Mouse (Mus musculus) limb, embryonic 15.5 days (tissue): ENCODE results near the gene Clns1a. TPM values are rescaled to one million over a fixed set of nuclear protein-coding genes. Genes with fewer than 3 reads are reported as not detected.

Experiments
- ATAC-seq: fragments of 200-750 bp; cut with Nextera tagmentation; 2 replicates; pipeline ENCODE4 v1.8.0; 2017; ENCODE audit warnings: low read depth, moderate TSS enrichment; ENCODE audit not compliant: insufficient number of reproducible peaks, low FRiP score, low TSS enrichment
- H3K27ac ChIP-seq: fragments of 300-500 bp; sonication (generic); 2 replicates; pipeline ENCODE4 v1.5.1; 2015; ENCODE audit warnings: moderate library complexity, mild to moderate bottlenecking, inconsistent platforms
- H3K27me3 ChIP-seq: fragments of 300-500 bp; sonication (generic); 2 replicates; pipeline ENCODE4 v1.6.1; 2015; ENCODE audit warnings: inconsistent platforms
- H3K36me3 ChIP-seq: fragments of 300-500 bp; sonication (generic); 2 replicates; pipeline ENCODE4 v1.6.1; 2015; ENCODE audit warnings: inconsistent platforms
- H3K4me1 ChIP-seq: fragments of 300-500 bp; sonication (generic); 2 replicates; pipeline ENCODE4 v1.6.1; 2015; ENCODE audit warnings: inconsistent platforms
- H3K4me2 ChIP-seq: fragments of 300-500 bp; sonication (generic); 2 replicates; pipeline ENCODE4 v1.6.1; 2015; ENCODE audit warnings: mild to moderate bottlenecking, inconsistent platforms
- H3K4me3 ChIP-seq: fragments of 300-500 bp; sonication (generic); 2 replicates; pipeline ENCODE4 v1.5.1; 2015; ENCODE audit warnings: mild to moderate bottlenecking, inconsistent platforms
- H3K9ac ChIP-seq: fragments of 300-500 bp; sonication (generic); 2 replicates; pipeline ENCODE4 v1.6.1; 2015; ENCODE audit warnings: inconsistent platforms
- H3K9me3 ChIP-seq: fragments of 300-500 bp; sonication (generic); 2 replicates; pipeline ENCODE4 v1.6.1; 2016; ENCODE audit warnings: inconsistent platforms
- WGBS: fragments of 180-500 bp; shearing (Covaris S2); methylation state at CpG from one replicate; pipeline ENCODE4 v1.1.7; 2015; 5-methylcytosine and 5-hydroxymethylcytosine counted together
- polyA plus RNA-seq: library from polyadenylated mRNA; unstranded; fragments of >200 nt; fragmentation: Nextera tagmentation; extraction: Ambion mirVana; gene quantifications from 2 replicates; pipeline ENCODE4 v1.2.1, GENCODE M21; 2015

Clns1a gene
- polyA plus RNA-seq, 1 experiment from 2014 or later = 175 TPM

- Histone ChIP-seq H3K9me3 (no peaks in the 10 kb centered on the region), H3K9ac (no peak overlapping the region), H3K4me1 (peaks cover 2% of the 10 kb centered on the region; the same call in 1 of the 2 replicates), H3K36me3 (peaks cover 12% of the 10 kb centered on the region), H3K4me2 (no peak overlapping the region), H3K4me3 (no peak overlapping the region), H3K27ac (no peak overlapping the region), H3K27me3 (no peaks in the 10 kb centered on the region)
- ATAC-seq = no peak
- 84% methylated on average over 5 of the region's 5 CpGs for WGBS
Measured at GRCm38 (mm10) chr7:97707809-97708208, 11.4 kb downstream of the Clns1a start.

- H3K9me3 ChIP-seq = no peaks in the 10 kb centered on the region
- no peak overlapping the region for H3K4me2 ChIP-seq
- no peak for ATAC-seq
- H3K4me3 ChIP-seq = no peak overlapping the region
- H3K27me3 ChIP-seq = no peaks in the 10 kb centered on the region
- H3K9ac ChIP-seq = no peak overlapping the region
- WGBS = 91% methylated on average over 3 of the region's 3 CpGs
- H3K4me1 ChIP-seq = peaks cover 2% of the 10 kb centered on the region; the same call in 1 of the 2 replicates
- H3K27ac ChIP-seq = no peak overlapping the region
- peaks cover 21% of the 10 kb centered on the region for H3K36me3 ChIP-seq
Measured at GRCm38 (mm10) chr7:97709204-97709603, 12.8 kb downstream of the Clns1a start.

GRCm38 (mm10) chr7:97714651-97715050 is 18.2 kb downstream of the Clns1a start:
- Histone ChIP-seq H3K36me3 (peaks cover 66% of the 10 kb centered on the region), H3K27me3 (no peaks in the 10 kb centered on the region), H3K9me3 (no peaks in the 10 kb centered on the region), H3K27ac (no peak overlapping the region), H3K4me3 (no peak overlapping the region), H3K4me1 (no peaks in the 10 kb centered on the region), H3K4me2 (no peak overlapping the region), H3K9ac (no peak overlapping the region)
- ATAC-seq = no peak
- 94% methylated on average over 5 of the region's 5 CpGs for WGBS

- Histone ChIP-seq H3K9me3 (no peaks in the 10 kb centered on the region), H3K27ac (no peak overlapping the region), H3K27me3 (no peaks in the 10 kb centered on the region), H3K4me3 (no peak overlapping the region), H3K36me3 (peaks cover 73% of the 10 kb centered on the region), H3K9ac (no peak overlapping the region), H3K4me2 (no peak overlapping the region), H3K4me1 (no peaks in the 10 kb centered on the region)
- no peak for ATAC-seq
- 89% methylated on average over 1 of the region's 1 CpGs for WGBS
Measured at GRCm38 (mm10) chr7:97717326-97717725, 20.9 kb downstream of the Clns1a start.

- Histone ChIP-seq H3K4me1 (no peaks in the 10 kb centered on the region), H3K36me3 (peaks cover 67% of the 10 kb centered on the region), H3K4me3 (no peak overlapping the region), H3K9me3 (no peaks in the 10 kb centered on the region), H3K27me3 (no peaks in the 10 kb centered on the region), H3K9ac (no peak overlapping the region), H3K4me2 (no peak overlapping the region), H3K27ac (no peak overlapping the region)
- whole genome bisulfite sequencing = 79% methylated on average over 5 of the region's 5 CpGs
- no peak for ATAC-seq
Measured at GRCm38 (mm10) chr7:97719078-97719477, 22.6 kb downstream of the Clns1a start.

GRCm38 (mm10) chr7:97720109-97720508 is 23.7 kb downstream of the Clns1a start:
- Histone ChIP-seq H3K27me3 (no peaks in the 10 kb centered on the region), H3K4me1 (no peaks in the 10 kb centered on the region), H3K36me3 (peaks cover 57% of the 10 kb centered on the region), H3K27ac (no peak overlapping the region), H3K9me3 (no peaks in the 10 kb centered on the region), H3K9ac (no peak overlapping the region), H3K4me2 (no peak overlapping the region), H3K4me3 (no peak overlapping the region)
- 85% methylated on average over 5 of the region's 5 CpGs for WGBS
- ATAC-seq = no peak

- Histone ChIP-seq H3K4me3 (no peak overlapping the region), H3K9me3 (no peaks in the 10 kb centered on the region), H3K27me3 (no peaks in the 10 kb centered on the region), H3K4me1 (no peaks in the 10 kb centered on the region), H3K27ac (no peak overlapping the region), H3K4me2 (no peak overlapping the region), H3K36me3 (peaks cover 50% of the 10 kb centered on the region), H3K9ac (no peak overlapping the region)
- ATAC-seq = no peak
- 96% methylated on average over 7 of the region's 7 CpGs for WGBS
Measured at GRCm38 (mm10) chr7:97722278-97722918, 26.0 kb downstream of the Clns1a start.

GRCm38 (mm10) chr7:97723646-97724538 is 27.5 kb downstream of the Clns1a start:
- ATAC-seq = no peak
- no peaks in the 10 kb centered on the region for H3K27me3 ChIP-seq
- no peak overlapping the region for H3K4me3 ChIP-seq
- peaks cover 36% of the 10 kb centered on the region for H3K36me3 ChIP-seq
- no peak overlapping the region for H3K4me2 ChIP-seq
- H3K9me3 ChIP-seq = no peaks in the 10 kb centered on the region
- H3K27ac ChIP-seq = no peak overlapping the region
- no peaks in the 10 kb centered on the region for H3K4me1 ChIP-seq
- no peak overlapping the region for H3K9ac ChIP-seq
- 85% methylated on average over 11 of the region's 11 CpGs for WGBS

GRCm38 (mm10) chr7:97725401-97725800 is 29.0 kb downstream of the Clns1a start:
- no peaks in the 10 kb centered on the region for H3K4me1 ChIP-seq
- ATAC-seq = no peak
- no peak overlapping the region for H3K4me2 ChIP-seq
- no peak overlapping the region for H3K9ac ChIP-seq
- 96% methylated on average over 6 of the region's 6 CpGs for WGBS
- H3K9me3 ChIP-seq = no peaks in the 10 kb centered on the region
- H3K36me3 ChIP-seq = peaks cover 22% of the 10 kb centered on the region
- no peak overlapping the region for H3K27ac ChIP-seq
- H3K27me3 ChIP-seq = no peaks in the 10 kb centered on the region
- H3K4me3 ChIP-seq = no peak overlapping the region

- no peaks in the 10 kb centered on the region for H3K4me1 ChIP-seq
- no peak for ATAC-seq
- peaks cover 17% of the 10 kb centered on the region for H3K36me3 ChIP-seq
- no peak overlapping the region for H3K27ac ChIP-seq
- no peak overlapping the region for H3K4me2 ChIP-seq
- WGBS = 87% methylated on average over 7 of the region's 7 CpGs
- H3K27me3 ChIP-seq = no peaks in the 10 kb centered on the region
- H3K9ac ChIP-seq = no peak overlapping the region
- no peak overlapping the region for H3K4me3 ChIP-seq
- no peaks in the 10 kb centered on the region for H3K9me3 ChIP-seq
Measured at GRCm38 (mm10) chr7:97726080-97726479, 29.6 kb downstream of the Clns1a start.

- H3K4me3 ChIP-seq = no peak overlapping the region
- no peaks in the 10 kb centered on the region for H3K27me3 ChIP-seq
- peaks cover 16% of the 10 kb centered on the region for H3K36me3 ChIP-seq
- H3K27ac ChIP-seq = no peak overlapping the region
- ATAC-seq = no peak
- H3K4me2 ChIP-seq = no peak overlapping the region
- H3K9me3 ChIP-seq = no peaks in the 10 kb centered on the region
- H3K4me1 ChIP-seq = no peaks in the 10 kb centered on the region
- 75% methylated on average over 7 of the region's 7 CpGs for WGBS
- H3K9ac ChIP-seq = no peak overlapping the region
Measured at GRCm38 (mm10) chr7:97726778-97727177, 30.3 kb downstream of the Clns1a start.
